Mouse (Mus musculus): Measurements from ENCODE around the gene Tcfl5. TPM values are rescaled to one million over a fixed set of nuclear protein-coding genes. Genes with fewer than 3 reads are reported as not detected.

The Tcfl5 gene
- total RNA-seq (2012; rRNA removed), result not detected in 2 replicates
- polyA plus RNA-seq (2012; ENCODE audit: insufficient read depth in 1 of 2, insufficient read length in 2 of 2, low read depth in 1 of 2, low replicate concordance in 2 of 2, missing spikeins in 1 of 2), result not detected

DNA sequence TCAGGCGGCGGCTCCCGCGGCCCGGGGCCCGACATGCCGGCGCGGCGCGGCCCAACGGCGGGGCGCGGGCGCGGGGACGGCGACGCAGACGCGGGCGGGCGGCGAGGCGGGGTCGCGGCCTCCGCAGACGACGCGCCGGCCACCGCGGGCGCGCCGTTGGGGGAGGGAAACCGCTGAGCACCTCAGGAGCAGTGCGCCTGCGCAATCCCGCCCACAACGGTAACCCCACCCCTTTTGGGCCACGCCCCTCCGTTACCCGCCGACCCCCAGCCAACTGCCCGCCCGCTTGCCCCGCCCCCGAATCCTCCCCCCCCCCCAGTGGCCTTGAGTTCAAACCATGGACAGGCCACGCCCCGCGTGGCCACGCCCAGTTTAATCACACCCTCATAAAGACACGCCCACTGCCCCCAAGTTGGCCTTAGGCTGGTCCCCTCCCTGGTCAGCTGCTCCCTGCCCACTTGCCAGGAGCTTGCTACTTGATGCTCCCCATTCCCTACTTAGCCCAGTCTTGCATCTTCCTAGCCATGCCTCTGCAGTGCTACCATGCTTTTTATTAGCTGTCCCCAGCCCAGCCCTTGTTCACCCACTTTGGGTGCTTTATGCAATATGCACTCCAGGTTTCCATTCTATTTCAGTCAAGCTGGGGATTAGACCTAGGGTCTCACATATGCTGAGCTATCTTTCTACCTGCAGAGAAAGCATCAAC lies at the start of gene Tcfl5:
TSS of gene Tcfl5 (minus strand) at position 154 of the 706 bp plus-strand sequence.
- Histone ChIP-seq H3K27ac (ENCODE audit: control insufficient read depth, low read depth, low read length) (no peak within 1 kb of the TSS), H3K36me3 (ENCODE audit: control insufficient read depth in 1 of 2, insufficient read depth in 2 of 2, low read length in 2 of 2) (no peaks in the 10 kb centered on the region), H3K79me2 (ENCODE audit: control insufficient read depth, insufficient read depth, low read length, poor library complexity) (no peaks in the 10 kb centered on the region), H3K4me1 (ENCODE audit: control insufficient read depth in 1 of 2, insufficient read depth in 2 of 2, low read length in 2 of 2) (no peaks in the 10 kb centered on the region), H3K9ac (ENCODE audit: control insufficient read depth, low read depth, low read length, poor library complexity, severe bottlenecking) (no peak within 1 kb of the TSS), H3K27me3 (ENCODE audit: control insufficient read depth in 1 of 2, insufficient read depth in 2 of 2, low read length in 2 of 2) (peaks cover 0 to 3% of the 10 kb centered on the region in 2 experiments; a peak in 3 of 4 replicates), H3K4me3 (ENCODE audit: control insufficient read depth in 1 of 2, insufficient read depth in 1 of 2, low read depth in 2 of 2, low read length in 2 of 2) (no peak within 1 kb of the TSS), H3K9me3 (replicated peaks; ENCODE audit: insufficient read depth, low read length) (no peaks in the 10 kb centered on the region)
- TF ChIP-seq HCFC1 (IDR thresholded peaks at IDR 0.05; ENCODE audit: low read depth, low read length) (no peak), MAX (IDR thresholded peaks at IDR 0.05; ENCODE audit: low read length) (no peak), ZMIZ1 (IDR thresholded peaks at IDR 0.05; ENCODE audit: low read depth, low read length) (no peak), E2F4 (IDR thresholded peaks at IDR 0.05; ENCODE audit: borderline replicate concordance, low read depth, low read length) (no peak), RAD21 (IDR thresholded peaks at IDR 0.05; ENCODE audit: low read depth, low read length) (no peak), TAL1 (IDR thresholded peaks at IDR 0.05; ENCODE audit: low read length) (no peak), SMC3 (IDR thresholded peaks at IDR 0.05; ENCODE audit: low read depth, low read length) (no peak), NELFE (IDR thresholded peaks at IDR 0.05; ENCODE audit: low read depth, low read length) (no peak), RCOR1 (IDR thresholded peaks at IDR 0.05; ENCODE audit: low read depth, low read length) (no peak), MEF2A (IDR thresholded peaks at IDR 0.05; ENCODE audit: extremely low read depth, insufficient replicate concordance, low read depth, low read length, poor library complexity, severe bottlenecking) (no peak), POLR2AphosphoS5 (IDR thresholded peaks at IDR 0.05; ENCODE audit: borderline replicate concordance, low read depth, low read length) (no peak), USF1 (IDR thresholded peaks at IDR 0.05; ENCODE audit: low read depth, low read length) (no peak), ZC3H11A (IDR thresholded peaks at IDR 0.05; ENCODE audit: low read depth, low read length) (no peak), NRF1 (IDR thresholded peaks at IDR 0.05; ENCODE audit: insufficient read depth, low read depth, low read length, poor library complexity, severe bottlenecking) (no peak), POLR2A (IDR thresholded peaks at IDR 0.05; ENCODE audit: control insufficient read depth in 1 of 2, insufficient read depth in 1 of 2, low read depth in 1 of 2, low read length in 2 of 2, poor library complexity in 1 of 2) (no peak), UBTF (IDR thresholded peaks at IDR 0.05; ENCODE audit: borderline replicate concordance, insufficient read depth, low read depth, low read length) (no peak)
- DNase-seq (ENCODE audit: low read depth, low spot score), result no peak

DNA sequence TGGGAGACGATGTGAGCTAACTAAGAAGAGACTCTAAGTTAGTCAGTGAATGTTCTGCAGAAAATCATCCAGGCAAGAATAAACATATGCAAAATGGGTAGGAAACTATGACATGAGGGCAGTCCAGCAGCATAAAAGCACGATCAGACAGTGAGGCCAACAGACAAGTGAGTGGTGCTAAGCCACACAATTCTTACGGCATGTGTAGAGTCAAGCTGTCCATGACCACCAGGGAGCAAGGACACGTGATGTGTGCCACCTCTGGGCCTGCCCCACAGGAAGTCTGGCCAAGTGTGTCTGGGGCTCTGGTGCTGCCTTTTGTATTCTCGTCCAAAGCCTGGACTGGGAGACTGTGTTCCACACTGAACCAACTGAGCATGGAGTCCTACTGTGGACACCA lies 47.3 kb upstream of the Tcfl5 start:
- Histone ChIP-seq H3K27me3 (ENCODE audit: control insufficient read depth in 1 of 2, insufficient read depth in 2 of 2, low read length in 2 of 2) (no peaks in the 10 kb centered on the region), H3K4me1 (ENCODE audit: control insufficient read depth in 1 of 2, insufficient read depth in 2 of 2, low read length in 2 of 2) (peaks cover 12 to 30% of the 10 kb centered on the region in 2 experiments), H3K9me3 (replicated peaks; ENCODE audit: insufficient read depth, low read length) (no peaks in the 10 kb centered on the region), H3K4me3 (ENCODE audit: control insufficient read depth in 1 of 2, insufficient read depth in 1 of 2, low read depth in 2 of 2, low read length in 2 of 2) (no peak overlapping the region), H3K79me2 (ENCODE audit: control insufficient read depth, insufficient read depth, low read length, poor library complexity) (peaks cover 41% of the 10 kb centered on the region), H3K36me3 (ENCODE audit: control insufficient read depth in 1 of 2, insufficient read depth in 2 of 2, low read length in 2 of 2) (peaks cover 35 to 36% of the 10 kb centered on the region in 2 experiments), H3K27ac (ENCODE audit: control insufficient read depth, low read depth, low read length) (no peak overlapping the region), H3K9ac (ENCODE audit: control insufficient read depth, low read depth, low read length, poor library complexity, severe bottlenecking) (no peak overlapping the region)
- TF ChIP-seq CTCF (IDR thresholded peaks at IDR 0.05 in 2 of 3, conservative IDR thresholded peaks at IDR 0.05 in 1 of 3; ENCODE audit: control insufficient read depth in 1 of 3, insufficient read depth in 1 of 3, low read depth in 2 of 3, low read length in 3 of 3, poor library complexity in 1 of 3, severe bottlenecking in 1 of 3) (no peak), ELF1 (IDR thresholded peaks at IDR 0.05; ENCODE audit: low read depth, low read length) (no peak), NELFE (IDR thresholded peaks at IDR 0.05; ENCODE audit: low read depth, low read length) (no peak), BHLHE40 (IDR thresholded peaks at IDR 0.05; ENCODE audit: borderline replicate concordance, low read depth, low read length) (no peak), ETS1 (IDR thresholded peaks at IDR 0.05; ENCODE audit: low read depth, low read length) (no peak), USF1 (IDR thresholded peaks at IDR 0.05; ENCODE audit: low read depth, low read length) (no peak), MYC (IDR thresholded peaks at IDR 0.05; ENCODE audit: low read depth, low read length) (no peak), SMC3 (IDR thresholded peaks at IDR 0.05; ENCODE audit: low read depth, low read length) (no peak), EP300 (IDR thresholded peaks at IDR 0.05; ENCODE audit: low read depth in 1 of 2, low read length in 2 of 2) (no peak), POLR2A (IDR thresholded peaks at IDR 0.05; ENCODE audit: control insufficient read depth in 1 of 2, insufficient read depth in 1 of 2, low read depth in 1 of 2, low read length in 2 of 2, poor library complexity in 1 of 2) (no peak), ZC3H11A (IDR thresholded peaks at IDR 0.05; ENCODE audit: low read depth, low read length) (no peak), USF2 (IDR thresholded peaks at IDR 0.05; ENCODE audit: borderline replicate concordance in 1 of 2, insufficient read depth in 1 of 2, low read depth in 1 of 2, low read length in 2 of 2) (no peak), MAZ (IDR thresholded peaks at IDR 0.05; ENCODE audit: low read depth, low read length) (no peak)
- no peak for DNase-seq (ENCODE audit: low read depth, low spot score)
